In genomic region chr5:125683491-125683890, GRCm38 (mm10) we compare ENCODE assay signal across 20 mouse cellular contexts.
"Had no signal": no experiment of that assay in that cellular context is flagged by ENCODE, and none has a peak within 500 bp of the region (broad histone marks: within the 10 kb centered on the region; RNA-seq: fewer than 3 reads in every experiment).

No protein-coding gene starts in this region.

- H3K4me3 ChIP-seq: limb, embryonic 12.5 days; limb, embryonic 15.5 days; midbrain, embryonic 13.5 days had no signal

- DNase-seq: kidney, adult 2 months; kidney, postnatal 25 days; left cerebral cortex, postnatal 4 days; liver, postnatal 0 days; lung, embryonic 14.5 days; right cerebral cortex, adult 18-20 months; right cerebral cortex, postnatal 14 days; right cerebral cortex, postnatal 4 days; thymus, adult 2 months; thymus, postnatal 14 days; thymus, postnatal 4 days had no signal

- H3K4me2 ChIP-seq: limb, embryonic 12.5 days; limb, embryonic 15.5 days; liver, embryonic 11.5 days; lung, embryonic 14.5 days; midbrain, embryonic 13.5 days had no signal

- H3K36me3 ChIP-seq: limb, embryonic 12.5 days; limb, embryonic 15.5 days; midbrain, embryonic 13.5 days had no signal

- H3K9ac ChIP-seq: limb, embryonic 12.5 days; limb, embryonic 15.5 days; liver, embryonic 14.5 days; liver, postnatal 0 days; lung, embryonic 14.5 days; midbrain, embryonic 13.5 days had no signal

- H3K27ac ChIP-seq: kidney, postnatal 0 days; limb, embryonic 12.5 days; limb, embryonic 15.5 days; liver, embryonic 14.5 days; macrophage; midbrain, embryonic 13.5 days; stomach, postnatal 0 days had no signal

- H3K4me1 ChIP-seq: limb, embryonic 12.5 days; limb, embryonic 15.5 days had no signal

- H3K27me3 ChIP-seq: limb, embryonic 12.5 days; limb, embryonic 15.5 days; midbrain, embryonic 13.5 days had no signal

- H3K9me3 ChIP-seq: limb, embryonic 12.5 days; limb, embryonic 15.5 days; midbrain, embryonic 13.5 days had no signal

- ATAC-seq: liver, postnatal 0 days; lung, postnatal 0 days; midbrain, embryonic 13.5 days had no signal
